Mouse (Mus musculus): ENCODE data around the gene Enpp1.

Enpp1 gene

DNA sequence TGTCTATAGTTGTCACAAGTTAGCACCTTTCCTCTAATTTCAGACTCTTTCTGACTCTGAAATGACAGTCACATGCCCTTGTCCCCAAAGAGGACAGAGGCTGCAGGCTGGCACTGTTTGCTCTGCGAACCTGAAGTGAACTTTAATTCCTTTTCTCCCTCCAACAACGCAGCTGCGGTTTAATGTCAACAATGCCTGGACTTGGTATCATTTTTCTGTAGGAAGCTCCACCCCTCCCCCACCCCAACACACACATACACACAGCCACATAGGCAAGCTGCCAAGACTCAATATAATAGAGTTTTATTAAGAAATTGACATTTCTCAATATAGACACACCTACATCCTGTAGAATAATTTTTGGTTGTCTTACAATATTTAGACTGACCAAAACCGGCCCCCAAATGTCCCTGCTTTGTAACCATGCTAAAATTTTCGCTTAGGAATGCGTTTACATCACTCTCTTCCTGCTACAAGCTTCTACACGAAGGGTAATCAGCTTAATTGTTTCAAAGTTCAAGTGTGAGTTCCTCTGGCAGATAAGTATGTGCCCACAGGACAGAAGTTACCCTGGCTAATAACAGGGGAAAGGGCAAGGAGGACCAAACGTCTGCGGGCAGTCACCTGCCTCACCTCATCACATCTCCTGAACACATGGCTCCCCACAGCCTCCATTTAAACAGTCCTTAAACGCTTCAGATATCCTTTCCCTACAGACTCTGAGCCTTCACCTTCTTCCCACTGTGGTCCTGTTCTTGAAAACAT lies 73.5 kb downstream of the Enpp1 start:
- in situ Hi-C loops (cut with MboI): no loop called here

DNA sequence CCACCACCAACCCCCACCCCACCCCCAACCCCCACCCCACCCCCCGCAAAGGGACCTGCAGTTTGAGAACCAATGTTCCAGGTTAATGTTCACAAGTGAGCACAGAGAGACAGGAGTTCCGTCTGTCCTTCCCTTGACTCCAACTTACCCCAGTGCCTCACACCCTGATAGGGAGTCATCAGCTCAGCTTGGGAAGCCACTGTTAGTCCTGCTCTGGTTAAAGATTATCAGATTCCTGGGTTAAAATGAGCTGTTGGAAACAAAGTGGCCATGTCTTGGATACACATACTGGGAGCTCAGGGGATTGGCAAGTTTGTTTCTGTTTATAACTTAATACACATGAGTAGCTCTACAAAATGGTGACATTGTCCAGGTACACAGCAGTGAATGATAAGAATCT lies 75.0 kb downstream of the Enpp1 start:
- in situ Hi-C loops (cut with MboI): no loop called here

DNA sequence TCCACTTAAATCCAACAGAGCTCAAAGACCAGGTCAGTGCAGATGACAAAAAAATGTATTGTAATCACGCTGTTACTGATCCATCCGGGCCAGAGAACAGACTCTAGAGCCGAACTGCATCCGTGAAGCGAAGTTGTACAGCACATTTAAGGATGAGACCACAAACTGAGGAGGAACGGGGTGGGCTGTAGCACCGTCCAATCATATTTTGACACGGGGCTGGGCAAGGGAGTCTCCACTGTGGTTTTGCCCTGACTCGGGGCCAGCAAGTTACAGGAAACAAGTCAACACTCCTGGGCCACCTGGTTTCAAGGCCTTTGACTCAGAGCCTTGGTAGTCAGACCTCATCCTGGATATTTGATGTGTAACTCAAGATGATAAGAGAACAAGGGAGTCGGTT lies 76.1 kb downstream of the Enpp1 start:
- in situ Hi-C loops (cut with MboI): no loop called here

DNA sequence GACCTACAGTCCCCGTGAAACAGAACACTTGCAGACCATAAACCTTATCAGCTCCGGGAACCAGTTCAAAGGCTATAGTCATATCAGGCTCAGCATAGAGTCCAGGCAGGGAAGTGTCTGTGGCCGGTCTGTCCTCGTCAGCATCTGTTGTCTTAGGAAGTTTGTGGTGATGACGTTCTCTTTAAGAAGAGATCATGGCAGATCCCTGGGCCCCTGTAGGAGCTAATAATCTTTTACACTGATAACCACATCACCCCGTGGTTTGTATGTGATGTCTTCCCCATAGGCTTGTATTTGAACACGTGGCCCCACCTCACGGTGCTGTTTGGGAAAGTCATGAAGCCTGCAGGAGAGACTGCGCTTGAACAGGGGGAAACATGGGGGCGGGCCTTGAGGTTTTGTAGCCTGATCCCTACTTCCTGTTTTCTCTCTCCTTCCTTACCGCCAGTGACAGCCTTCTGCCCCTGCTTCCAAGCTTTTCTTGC lies 76.6 kb downstream of the Enpp1 start:
- in situ Hi-C loops (cut with MboI): no loop called here

DNA sequence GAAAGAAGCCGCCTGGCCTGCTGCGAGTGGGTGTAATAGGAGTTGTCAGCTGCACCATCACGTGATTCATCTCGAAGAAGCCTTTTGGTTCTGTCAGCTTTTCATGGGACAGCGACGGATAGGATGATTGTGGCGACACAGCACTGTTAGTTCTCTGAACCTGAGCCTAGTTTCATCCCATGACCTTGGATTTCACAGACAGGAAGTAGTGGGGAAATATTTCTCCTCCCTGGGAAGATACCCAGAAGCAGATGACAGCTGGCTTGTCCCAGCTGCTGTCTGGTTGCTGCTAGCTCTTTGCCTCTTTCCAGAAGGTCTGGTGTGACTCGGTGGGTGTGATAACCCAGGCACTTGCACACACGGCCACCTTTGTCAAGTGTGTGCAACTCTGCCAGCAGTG lies 77.7 kb downstream of the Enpp1 start:
- in situ Hi-C loops (cut with MboI): no loop called here

DNA sequence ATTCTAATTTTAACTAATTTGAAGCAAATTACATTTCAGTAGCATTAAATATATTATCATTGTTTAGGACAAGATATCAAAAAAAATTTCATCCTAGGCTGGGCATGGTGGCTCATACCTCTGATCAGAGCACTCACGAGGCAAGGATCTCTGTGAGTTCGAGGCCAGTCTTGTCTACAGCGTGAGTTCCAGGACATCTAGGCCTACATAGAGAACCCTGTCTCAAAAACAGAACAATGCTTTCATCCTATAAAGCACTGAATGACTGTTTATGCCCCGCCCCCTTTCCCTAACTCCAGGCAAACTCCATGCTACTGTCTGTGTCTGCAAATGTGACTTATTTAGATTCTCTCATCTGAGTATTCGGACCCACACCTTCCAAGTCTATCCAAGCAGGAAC lies 80.8 kb downstream of the Enpp1 start:
- in situ Hi-C loops (cut with MboI): no loop called here

- in situ Hi-C loops (cut with MboI): no loop called here
These were observed 81.4 kb downstream of the Enpp1 start for GRCm38 (mm10) chr10:24630469-24631081.

DNA sequence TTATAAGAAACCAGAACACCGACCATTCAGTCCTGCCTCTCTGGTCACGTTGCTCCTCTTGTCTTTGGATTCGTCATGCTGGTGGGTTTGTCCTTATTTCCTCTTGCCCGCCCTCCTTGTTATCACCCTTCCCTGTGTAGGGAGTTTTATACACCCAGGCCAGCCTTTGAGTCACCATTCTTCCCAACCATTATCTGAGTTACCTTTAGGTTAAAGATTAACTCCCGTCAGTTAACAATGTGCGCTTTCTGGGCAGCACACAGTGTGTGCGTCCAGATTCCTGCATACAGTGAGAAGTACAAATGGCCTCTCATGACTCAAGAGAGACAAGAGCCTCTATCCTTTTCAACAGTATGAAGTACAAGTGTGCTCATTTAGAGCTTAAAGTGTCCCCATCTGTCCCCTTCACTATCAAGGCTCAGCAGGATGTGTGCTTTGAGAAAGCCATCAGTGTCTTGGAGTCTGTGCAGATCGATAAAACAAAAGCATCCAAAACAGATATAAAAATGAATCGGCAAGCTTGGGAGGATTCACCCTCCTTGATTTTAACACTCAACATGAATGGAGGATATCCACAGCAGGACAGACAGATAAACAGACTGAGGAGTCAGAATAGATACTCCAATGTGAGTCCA lies 82.8 kb downstream of the Enpp1 start:
- in situ Hi-C loops (cut with MboI): no loop called here

DNA sequence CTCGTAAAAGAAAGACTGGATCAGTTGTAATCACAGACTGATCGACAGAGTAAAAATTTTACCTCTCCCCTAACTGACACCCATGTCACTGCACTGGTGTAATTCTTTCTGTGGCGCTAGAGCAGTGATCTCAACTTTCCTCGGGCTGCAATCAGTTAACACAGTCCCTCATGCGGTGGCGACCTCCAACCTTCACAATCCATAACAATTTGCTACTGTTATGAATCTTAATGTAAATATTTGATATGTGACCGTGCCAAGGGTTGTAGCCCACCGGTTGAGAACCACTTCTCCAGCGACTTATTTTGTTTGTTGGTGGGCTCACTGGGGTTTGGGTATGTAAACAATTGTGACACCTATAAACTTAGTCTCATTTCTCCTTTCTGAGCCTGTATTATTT lies 83.5 kb downstream of the Enpp1 start:
- in situ Hi-C loops (cut with MboI): no loop called here

GRCm38 (mm10) chr10:24627262-24627661 lies 84.7 kb downstream of the Enpp1 start:
- in situ Hi-C loops (cut with MboI): no loop called here

DNA sequence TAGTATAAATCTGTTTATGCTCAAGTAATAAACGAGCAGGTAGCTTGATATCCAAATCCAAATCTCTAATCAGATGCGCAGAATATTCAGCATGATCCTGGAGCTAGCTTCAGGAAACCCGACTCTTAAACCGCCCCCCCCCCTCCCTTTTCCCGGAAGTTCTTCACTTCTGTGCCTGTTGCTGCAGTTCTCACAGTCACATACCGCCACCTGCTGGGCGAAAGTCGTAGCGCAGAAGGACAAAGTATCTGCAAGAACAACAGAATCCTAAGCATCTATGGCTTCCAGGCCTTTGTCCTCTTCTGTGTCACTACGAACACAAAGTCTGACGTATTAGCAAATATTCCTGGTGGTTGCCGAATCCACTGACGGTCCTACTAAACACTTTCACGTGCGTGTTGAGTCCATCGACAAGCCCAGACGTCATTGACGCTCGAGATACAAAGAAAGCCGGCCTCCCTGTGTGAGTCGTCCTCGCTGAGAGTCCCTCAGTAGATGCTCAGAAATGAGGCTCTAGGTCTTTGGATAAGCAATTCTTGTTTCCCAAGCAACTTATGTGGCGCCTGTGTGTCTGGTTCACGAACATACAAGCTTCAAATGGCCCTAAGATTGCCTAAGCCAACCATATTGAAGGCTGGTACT lies 86.8 kb downstream of the Enpp1 start:
- in situ Hi-C loops (cut with MboI): no loop called here

DNA sequence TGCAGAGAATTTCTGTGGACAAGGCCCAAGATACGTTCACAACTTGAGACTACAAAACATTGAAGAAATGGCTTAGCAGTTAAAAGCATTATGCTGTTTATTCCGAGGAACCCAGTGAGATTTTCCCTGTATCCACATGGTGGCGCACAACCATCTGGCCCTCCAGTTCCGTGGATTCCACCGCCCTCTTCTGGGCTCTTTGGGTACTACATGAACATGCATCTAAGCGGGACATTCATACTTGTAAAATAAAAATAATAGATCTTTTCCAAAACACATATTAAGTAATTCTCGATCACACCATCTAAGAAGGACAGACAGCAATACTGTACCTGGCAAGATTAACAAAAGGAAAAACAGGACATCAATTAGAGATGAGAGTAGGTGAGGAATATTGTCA lies 89.4 kb downstream of the Enpp1 start:
- in situ Hi-C loops (cut with MboI): loop anchor here (25.0 kb wide), 1 partner anchor 835 kb away; the partner anchor contains the start of genes Rps12 and Slc18b1

- in situ Hi-C loops (cut with MboI): loop anchor here (25.0 kb wide), 1 partner anchor 834 kb away; the partner anchor contains the start of genes Rps12 and Slc18b1
These were observed 90.4 kb downstream of the Enpp1 start for GRCm38 (mm10) chr10:24621572-24621971.

DNA sequence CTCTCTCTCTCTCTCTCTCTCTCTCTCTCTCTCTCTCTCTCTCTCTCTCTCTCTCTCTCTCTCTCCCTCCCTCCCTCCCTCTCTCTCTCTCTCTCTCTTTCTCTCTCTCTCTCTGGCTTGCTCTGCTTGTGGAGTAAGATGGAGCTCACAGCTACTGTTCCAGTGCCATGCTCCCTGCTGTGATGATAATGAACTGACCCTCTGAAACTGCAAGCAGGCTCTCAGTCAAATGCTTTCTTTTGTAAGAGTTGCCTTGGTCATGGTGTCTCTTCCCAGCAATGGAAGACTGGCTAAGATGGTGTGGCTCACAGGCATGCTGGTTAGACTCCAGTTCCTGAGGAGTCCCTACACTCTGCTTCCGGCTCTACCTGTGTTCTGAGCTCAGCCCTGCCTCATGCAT lies 95.4 kb downstream of the Enpp1 start:
- in situ Hi-C loops (cut with MboI): loop anchor here (25.0 kb wide), 1 partner anchor 829 kb away; the partner anchor contains the start of genes Rps12 and Slc18b1

DNA sequence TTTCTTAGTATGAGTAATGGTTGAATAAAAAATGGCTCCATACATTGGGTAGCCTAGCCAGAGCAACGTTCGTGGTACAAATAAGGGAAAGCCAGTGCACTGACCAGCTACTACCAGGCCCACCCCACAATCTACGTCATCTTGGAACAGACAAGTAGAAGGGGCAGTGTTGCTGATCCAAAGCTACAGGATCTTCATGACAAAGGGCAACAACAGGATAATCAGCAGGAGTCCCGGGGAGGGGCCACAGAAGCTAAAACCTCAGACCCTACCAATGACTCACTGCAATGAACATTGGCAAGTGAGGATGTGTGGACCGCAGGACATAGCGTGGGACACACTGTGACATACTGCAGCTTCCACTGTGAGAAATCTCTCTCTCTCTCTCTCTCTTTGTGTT lies 96.2 kb downstream of the Enpp1 start:
- in situ Hi-C loops (cut with MboI): loop anchor here (25.0 kb wide), 1 partner anchor 828 kb away; the partner anchor contains the start of genes Rps12 and Slc18b1

DNA sequence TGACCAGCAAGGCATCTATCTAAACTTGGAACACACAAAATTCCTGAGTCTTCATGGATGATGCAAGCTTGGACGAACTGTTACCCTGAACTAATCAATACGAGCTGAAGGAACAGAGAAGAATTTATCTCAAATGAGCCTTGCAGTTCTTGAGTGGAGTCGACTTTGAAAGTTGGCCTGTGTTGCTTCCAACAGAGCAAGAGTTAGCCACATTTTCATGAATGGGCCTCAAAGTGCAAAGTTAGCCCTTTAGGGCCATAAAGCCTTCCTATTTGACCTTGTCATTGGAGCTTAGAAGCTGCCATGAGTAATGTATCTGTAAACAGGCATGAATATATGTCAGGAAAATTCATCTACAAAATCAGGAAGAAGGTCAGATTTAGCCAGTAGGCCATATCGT lies 97.2 kb downstream of the Enpp1 start:
- in situ Hi-C loops (cut with MboI): loop anchor here (25.0 kb wide), 1 partner anchor 827 kb away; the partner anchor contains the start of genes Rps12 and Slc18b1

- in situ Hi-C loops (cut with MboI): loop anchor here (25.0 kb wide), 1 partner anchor 822 kb away; the partner anchor contains the start of genes Rps12 and Slc18b1
These were observed 102.2 kb downstream of the Enpp1 start for GRCm38 (mm10) chr10:24609766-24610165.

- in situ Hi-C loops (cut with MboI): loop anchor here (25.0 kb wide), 1 partner anchor 822 kb away; the partner anchor contains the start of genes Rps12 and Slc18b1
These were observed 102.8 kb downstream of the Enpp1 start for GRCm38 (mm10) chr10:24609146-24609545.

- in situ Hi-C loops (cut with MboI): loop anchor here (25.0 kb wide), 1 partner anchor 816 kb away; the partner anchor contains the start of genes Rps12 and Slc18b1
These were observed 108.2 kb downstream of the Enpp1 start for GRCm38 (mm10) chr10:24603727-24604126.

DNA sequence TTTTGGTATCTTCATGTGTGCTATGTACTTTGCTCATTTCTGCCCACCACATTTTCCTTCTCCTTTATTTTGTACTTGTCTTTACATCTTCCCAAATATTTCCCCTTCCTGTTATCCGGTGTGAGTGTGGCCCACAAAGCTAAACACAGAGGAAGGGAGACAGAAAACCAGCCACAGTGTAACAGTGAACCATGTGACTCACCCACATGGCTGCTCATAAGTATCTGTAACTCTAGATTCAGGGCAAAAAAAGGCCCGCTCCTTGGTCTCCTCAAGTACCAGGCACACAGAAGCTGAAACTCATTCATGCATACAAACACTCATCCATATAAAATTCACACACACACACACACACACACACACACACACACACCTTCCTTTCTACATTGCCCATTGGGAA lies 108.9 kb downstream of the Enpp1 start:
- in situ Hi-C loops (cut with MboI): loop anchor here (25.0 kb wide), 1 partner anchor 816 kb away; the partner anchor contains the start of genes Rps12 and Slc18b1

- in situ Hi-C loops (cut with MboI): loop anchor here (25.0 kb wide), 1 partner anchor 813 kb away; the partner anchor contains the start of genes Rps12 and Slc18b1
These were observed 112.2 kb downstream of the Enpp1 start for GRCm38 (mm10) chr10:24599802-24600201.

Data from mature B cell (primary cell).